Mouse (Mus musculus) lung, postnatal 0 days (tissue): ENCODE data around the gene Klri2. TPM values are rescaled to one million over a fixed set of nuclear protein-coding genes. Genes with fewer than 3 reads are reported as not detected.
"Not testable (repeated sequence)": the region's sequence is repeated elsewhere in the genome, so short reads cannot be mapped to it uniquely, and the experiment has no call there.

Source experiments
- ATAC-seq: fragments of 200-750 bp; cut with Nextera tagmentation; 2 replicates; pipeline ENCODE4 v1.8.0; 2017; ENCODE audit warnings: moderate library complexity
- DNase-seq: peaks from one replicate; pipeline ENCODE4 v3.0.0-alpha.2; 2016; ENCODE audit warnings: low spot score
- H3K27ac ChIP-seq: fragments of 300-500 bp; sonication (generic); 2 replicates; pipeline ENCODE4 v1.5.1; 2014; ENCODE audit warnings: antibody characterized with exemption, mild to moderate bottlenecking, low read length, mixed read lengths
- H3K27me3 ChIP-seq: fragments of 300-500 bp; sonication (generic); replicated peaks from 2 replicates; pipeline ENCODE4 v1.6.1; 2014; ENCODE audit warnings: low read length, mixed read lengths; ENCODE audit not compliant: insufficient read depth
- H3K36me3 ChIP-seq: fragments of 300-500 bp; sonication (generic); 2 replicates; pipeline ENCODE4 v1.6.1; 2014; ENCODE audit warnings: low read length, mixed read lengths; ENCODE audit not compliant: insufficient read depth
- H3K4me1 ChIP-seq: fragments of 300-500 bp; sonication (generic); 2 replicates; pipeline ENCODE4 v1.6.1; 2014; ENCODE audit warnings: antibody characterized with exemption, low read depth, low read length, mixed read lengths; ENCODE audit not compliant: insufficient read depth
- H3K4me2 ChIP-seq: fragments of 300-500 bp; sonication (generic); replicated peaks from 2 replicates; pipeline ENCODE4 v1.6.1; 2014; ENCODE audit warnings: low read depth, mild to moderate bottlenecking, low read length, moderate library complexity, mixed read lengths
- H3K4me3 ChIP-seq: fragments of 300-500 bp; sonication (generic); 2 replicates; pipeline ENCODE4 v1.5.1; 2014; ENCODE audit warnings: low read depth, low read length
- H3K9ac ChIP-seq: fragments of 300-500 bp; sonication (generic); replicated peaks from 2 replicates; pipeline ENCODE4 v1.6.1; 2014; ENCODE audit warnings: low read depth, mild to moderate bottlenecking
- H3K9me3 ChIP-seq: fragments of 300-500 bp; sonication (generic); 2 replicates; pipeline ENCODE4 v1.6.1; 2016; ENCODE audit warnings: low read length, mixed read lengths
- CTCF ChIP-seq: IDR thresholded peaks from 2 replicates; pipeline ENCODE4 v1.5.1; 2016; ENCODE audit warnings: antibody characterized with exemption, mild to moderate bottlenecking
- EP300 ChIP-seq: IDR thresholded peaks from 2 replicates; pipeline ENCODE4 v1.6.1; 2016; ENCODE audit warnings: antibody characterized with exemption, mild to moderate bottlenecking, control low read depth
- WGBS: fragments of 180-500 bp; shearing (Covaris S2); extraction: QIAGEN DNeasy Blood & Tissue Kit; methylation state at CpG from one replicate; pipeline ENCODE4 v1.1.7; 2014; 5-methylcytosine and 5-hydroxymethylcytosine counted together
- polyA plus RNA-seq: library from polyadenylated mRNA; unstranded; fragments of >200 nt; fragmentation: Nextera tagmentation; extraction: Ambion mirVana; gene quantifications from 2 replicates; pipeline ENCODE4 v1.2.1, GENCODE M21; 2015

Klri2 gene
- polyA plus RNA-seq, result 0.04 TPM in 1 of 2 replicates, not detected in the other

DNA sequence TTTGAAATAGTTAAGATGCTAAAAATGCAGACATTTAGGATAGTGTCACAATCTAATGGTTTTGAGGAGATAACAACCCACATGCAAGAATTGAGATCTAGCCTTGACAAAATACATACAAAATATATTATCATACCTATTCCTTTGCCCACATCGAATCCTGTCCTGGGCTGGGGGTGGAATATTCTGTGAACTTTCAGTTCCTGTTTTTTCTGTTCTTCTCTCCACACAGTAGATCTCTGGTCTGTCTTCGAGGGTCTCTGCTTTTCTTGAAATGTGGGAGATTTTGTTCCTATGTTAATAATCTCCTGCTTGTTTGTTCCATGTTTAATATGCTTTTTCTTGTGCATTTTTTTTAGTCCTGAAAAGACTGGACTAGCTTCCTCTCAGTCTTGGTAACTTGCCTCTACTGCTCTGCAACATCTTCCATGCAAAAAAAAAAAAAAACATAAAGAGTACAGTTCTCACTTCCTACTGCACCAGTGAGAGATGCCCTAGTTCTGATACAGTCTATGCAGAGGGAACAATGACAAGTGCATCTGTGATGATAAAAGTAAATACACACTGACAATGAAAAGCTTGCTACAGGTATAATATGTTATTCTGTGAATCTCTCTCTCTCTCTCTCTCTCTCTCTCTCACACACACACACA, at the start of gene Klri2:
TSS of gene Klri2 (minus strand) at position 416 of the 653 bp plus-strand sequence.
- Histone ChIP-seq H3K9me3 (no peaks in the 10 kb centered on the region), H3K9ac (no peak within 1 kb of the TSS), H3K36me3 (no peaks in the 10 kb centered on the region), H3K4me1 (no peaks in the 10 kb centered on the region), H3K4me2 (no peak within 1 kb of the TSS), H3K27me3 (no peaks in the 10 kb centered on the region), H3K27ac (no peak within 1 kb of the TSS), H3K4me3 (no peak within 1 kb of the TSS)
- ATAC-seq (no peak), DNase-seq (no peak)
- WGBS, result 53% methylated on average over 2 of the region's 2 CpGs
- no peak for TF ChIP-seq CTCF
- TF ChIP-seq EP300, result no peak

- not testable (repeated sequence) for H3K9ac ChIP-seq
- WGBS, result 85% methylated on average over 3 of the region's 3 CpGs
Measured at GRCm38 (mm10) chr6:129784170-129784569, 43.9 kb upstream of the Klri2 start, which contains the start of gene Gm156. Gm156 (minus strand) TSS chr6:129784270.

GRCm38 (mm10) chr6:129747654-129748032, 7.4 kb upstream of the Klri2 start:
- Histone ChIP-seq H3K9me3 (no peaks in the 10 kb centered on the region), H3K27me3 (no peaks in the 10 kb centered on the region), H3K4me1 (no peaks in the 10 kb centered on the region), H3K27ac (no peak overlapping the region), H3K36me3 (no peaks in the 10 kb centered on the region), H3K9ac (no peak overlapping the region), H3K4me2 (no peak overlapping the region), H3K4me3 (no peak overlapping the region)
- no peak for DNase-seq
- no peak for ATAC-seq
- WGBS, result 60% methylated on average over 3 of the region's 3 CpGs
- TF ChIP-seq EP300, result no peak
- no peak for TF ChIP-seq CTCF

More at GRCm38 (mm10) chr6:129784170-129784569, 43.9 kb upstream of the Klri2 start, which contains the start of gene Gm156:
- H3K9me3 ChIP-seq, H3K4me2 ChIP-seq, H3K27me3 ChIP-seq, DNase-seq, H3K4me1 ChIP-seq, H3K4me3 ChIP-seq, H3K36me3 ChIP-seq, H3K27ac ChIP-seq, ATAC-seq: not testable (repeated sequence)

DNA sequence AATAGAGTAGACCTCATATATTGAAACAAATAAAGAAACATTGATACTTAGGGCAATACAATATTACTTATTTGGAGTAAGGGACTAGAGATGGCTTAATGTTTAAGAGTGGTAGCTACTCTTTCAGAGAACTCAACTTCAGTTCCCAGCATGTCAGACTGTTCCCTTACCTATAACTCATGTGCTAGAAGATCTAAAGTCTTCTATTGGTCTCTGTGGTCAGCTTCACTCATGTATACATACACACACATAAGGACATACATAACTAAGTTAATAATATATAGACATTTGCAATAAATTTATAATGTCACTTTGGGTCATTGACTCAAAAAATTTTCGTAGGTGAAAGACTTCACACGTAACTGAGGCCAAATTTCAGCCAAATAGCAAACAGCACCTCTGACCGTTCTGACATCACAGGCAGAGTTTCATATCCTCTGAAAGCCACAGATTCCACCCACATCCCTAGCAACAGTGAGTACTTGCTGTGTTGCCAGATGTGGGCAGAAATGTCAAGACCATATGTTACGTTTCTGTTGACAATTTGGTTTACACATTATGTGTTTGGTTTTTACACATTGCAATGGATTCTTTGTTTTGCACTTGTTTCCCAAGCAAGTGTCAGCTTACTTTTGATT, 6.9 kb upstream of the Klri2 start:
- no peak for TF ChIP-seq CTCF
- no peak for TF ChIP-seq EP300
- Histone ChIP-seq H3K27me3 (no peaks in the 10 kb centered on the region), H3K4me3 (no peak overlapping the region), H3K9ac (no peak overlapping the region), H3K36me3 (no peaks in the 10 kb centered on the region), H3K4me2 (no peak overlapping the region), H3K4me1 (no peaks in the 10 kb centered on the region), H3K9me3 (no peaks in the 10 kb centered on the region), H3K27ac (no peak overlapping the region)
- WGBS, result 68% methylated on average over 4 of the region's 4 CpGs
- ATAC-seq (no peak), DNase-seq (no peak)

GRCm38 (mm10) chr6:129746151-129746550, 5.9 kb upstream of the Klri2 start:
- WGBS, result 45% methylated on average over 3 of the region's 3 CpGs
- H3K4me3 ChIP-seq, result no peak overlapping the region
- H3K4me1 ChIP-seq, result no peaks in the 10 kb centered on the region
- TF ChIP-seq EP300 (no peak), CTCF (no peak)
- H3K9ac ChIP-seq, result no peak overlapping the region
- no peaks in the 10 kb centered on the region for H3K36me3 ChIP-seq
- no peak overlapping the region for H3K27ac ChIP-seq
- no peaks in the 10 kb centered on the region for H3K9me3 ChIP-seq
- ATAC-seq (no peak), DNase-seq (no peak)
- no peaks in the 10 kb centered on the region for H3K27me3 ChIP-seq
- H3K4me2 ChIP-seq, result no peak overlapping the region

DNA sequence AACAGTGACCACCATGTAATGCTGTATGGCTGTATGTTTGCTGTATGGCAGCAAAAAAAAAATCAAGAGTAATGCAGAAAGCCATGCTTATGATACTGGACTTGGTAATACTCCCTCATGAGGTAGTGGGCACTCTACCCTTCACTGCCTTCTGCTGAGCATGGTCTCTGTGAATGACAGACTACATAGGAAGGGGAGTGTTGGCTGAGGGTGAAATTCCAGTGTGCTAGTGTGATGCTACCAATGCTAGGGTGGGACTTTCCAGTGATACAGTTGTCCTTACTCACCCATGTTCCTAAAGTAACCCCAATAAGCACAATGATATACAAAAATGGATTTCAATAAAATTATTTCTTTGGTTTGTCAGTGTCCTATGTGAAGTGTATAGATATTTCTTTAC, 3.9 kb downstream of the Klri2 start:
- Histone ChIP-seq H3K36me3 (no peaks in the 10 kb centered on the region), H3K9ac (no peak overlapping the region), H3K4me1 (no peaks in the 10 kb centered on the region), H3K4me3 (no peak overlapping the region), H3K9me3 (no peaks in the 10 kb centered on the region), H3K4me2 (no peak overlapping the region), H3K27ac (no peak overlapping the region), H3K27me3 (no peaks in the 10 kb centered on the region)
- TF ChIP-seq EP300 (no peak), CTCF (no peak)
- DNase-seq (no peak), ATAC-seq (no peak)
